Mouse (Mus musculus) testis, postnatal 10 days (tissue): ENCODE data around the gene Lsm10.

ENCODE experiments used
- DNase-seq: peaks from one replicate; pipeline ENCODE4 v3.0.0; 2021; ENCODE audit warnings: low spot score

Lsm10 gene

DNA sequence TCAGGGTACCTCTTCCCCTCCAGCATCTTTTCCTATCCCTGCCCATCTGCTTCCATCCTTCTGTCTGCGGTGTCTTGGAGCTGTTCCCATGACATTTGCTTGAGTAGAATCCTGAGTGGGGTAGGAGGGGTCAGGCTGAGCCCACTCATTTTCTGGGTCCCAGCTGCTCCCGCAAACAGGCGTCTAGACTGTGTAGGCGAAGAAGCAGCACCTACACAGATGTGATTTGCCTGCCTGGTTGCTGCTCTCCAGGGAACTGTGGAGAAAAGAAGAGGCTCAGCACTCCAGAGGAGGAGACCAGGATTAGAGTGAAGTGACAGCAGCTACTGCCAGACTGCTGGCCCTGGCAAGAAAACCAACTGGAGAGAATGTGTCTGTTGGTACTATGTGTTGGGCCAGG lies 22.2 kb downstream of the Lsm10 start:
- no peak for DNase-seq

- DNase-seq: no peak
These were observed 22.6 kb downstream of the Lsm10 start for GRCm38 (mm10) chr4:126119051-126119450.

DNA sequence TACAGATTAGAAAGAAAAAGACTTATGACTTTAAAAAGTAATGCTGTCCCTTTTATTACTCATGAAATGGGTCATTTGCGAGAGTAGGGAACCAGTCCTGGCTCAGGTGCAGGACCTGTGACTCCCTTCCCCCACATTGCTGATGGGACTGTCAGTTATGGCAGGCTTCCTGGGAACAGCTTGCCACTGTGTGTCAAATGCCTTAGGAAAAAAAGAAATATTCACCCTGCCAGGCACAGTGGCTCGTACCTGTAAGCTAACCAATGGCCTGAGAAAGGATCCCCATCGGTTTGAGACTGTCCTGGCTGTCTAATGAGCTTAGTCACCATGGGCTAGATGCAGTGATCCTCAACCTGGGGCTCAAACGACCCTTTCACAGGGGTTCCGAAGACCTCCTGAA lies 23.6 kb downstream of the Lsm10 start:
- no peak for DNase-seq

DNA sequence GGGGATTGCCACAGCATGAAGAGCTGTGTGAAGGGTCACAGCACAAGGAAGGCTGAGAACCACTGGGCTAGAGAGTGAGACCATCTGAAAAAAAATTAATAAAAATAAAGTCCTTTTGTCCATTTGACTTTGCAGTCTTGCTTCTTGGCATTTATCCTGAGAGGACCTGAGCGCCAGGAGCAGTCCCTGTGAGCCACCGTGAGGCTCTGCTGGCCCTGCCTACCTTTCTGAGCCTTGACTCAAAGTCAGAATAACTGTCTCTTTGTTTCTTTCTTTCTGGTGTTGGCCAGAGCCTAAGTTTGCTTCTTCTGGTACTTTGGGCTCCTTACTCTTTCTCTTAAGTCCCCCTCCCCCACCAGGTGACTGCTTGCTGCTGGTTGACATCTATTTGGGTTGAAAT lies 24.1 kb downstream of the Lsm10 start:
- no peak for DNase-seq

DNA sequence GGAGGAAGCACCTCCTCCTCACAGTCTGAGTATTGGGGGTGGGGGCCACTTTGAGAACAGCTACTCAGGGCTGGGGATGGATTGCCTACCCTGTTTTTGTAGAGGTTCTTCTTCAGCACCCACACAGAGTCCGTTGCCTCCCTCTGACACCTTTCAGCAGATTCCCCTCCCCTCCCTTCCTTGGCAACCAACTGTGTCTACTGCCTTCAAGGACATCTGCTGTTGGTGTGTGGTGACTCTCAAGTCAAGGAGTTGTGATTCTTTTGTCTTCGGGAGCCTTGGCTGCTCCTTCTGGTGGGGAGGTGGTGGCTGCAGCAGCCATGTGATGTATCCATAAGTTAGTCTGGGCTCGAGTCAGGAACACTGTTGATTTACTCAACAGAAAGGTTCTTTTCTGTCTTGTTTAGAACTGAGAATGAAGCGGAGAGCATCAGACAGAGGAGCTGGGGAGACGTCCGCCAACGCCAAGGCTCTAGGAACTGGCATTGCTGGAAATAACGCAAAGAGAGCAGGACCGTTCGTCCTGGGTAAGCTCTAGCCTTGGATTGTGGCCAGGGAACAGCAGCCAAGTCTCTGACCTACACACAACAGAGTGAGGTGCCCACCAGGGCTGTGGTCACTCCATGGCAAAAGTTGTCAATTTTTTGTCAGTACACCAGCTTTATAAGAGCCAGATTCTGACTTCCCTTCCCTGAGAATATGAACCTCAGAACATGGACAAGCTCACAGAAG lies 27.1 kb downstream of the Lsm10 start:
- DNase-seq: no peak

- DNase-seq: no peak
These were observed 34.1 kb downstream of the Lsm10 start for GRCm38 (mm10) chr4:126130502-126130901.

- DNase-seq: no peak
These were observed 35.1 kb downstream of the Lsm10 start for GRCm38 (mm10) chr4:126131290-126132121.

DNA sequence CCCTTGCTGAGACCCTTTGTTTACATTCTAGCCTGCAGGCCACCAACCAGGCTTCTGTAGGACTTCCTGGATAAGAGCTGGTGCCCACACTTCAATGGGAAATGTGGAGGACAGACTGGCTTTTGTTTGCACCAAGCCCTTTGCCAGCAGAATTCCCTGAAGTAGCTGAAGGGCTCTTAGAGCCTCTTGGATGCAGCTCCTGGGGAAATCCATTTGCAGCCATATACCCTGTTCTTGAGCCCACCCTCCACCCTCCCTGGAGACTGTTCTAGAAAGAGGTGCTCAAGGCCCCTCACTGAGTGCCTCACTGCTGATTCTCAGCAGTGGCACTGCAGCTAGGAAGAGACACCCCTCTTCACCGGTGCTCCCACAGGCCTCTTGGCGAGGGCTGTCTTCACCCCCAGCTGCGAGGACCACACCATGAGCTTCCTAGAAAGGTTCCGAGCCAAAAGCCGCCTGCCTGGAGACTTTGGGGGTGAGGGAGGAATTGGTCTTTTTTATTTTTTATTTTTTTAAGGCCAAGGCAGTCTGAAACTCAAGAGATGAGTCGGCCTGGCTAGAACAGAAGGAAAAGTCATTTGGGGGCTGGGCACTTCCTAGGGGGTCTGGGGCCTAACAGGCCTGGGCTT lies 36.3 kb downstream of the Lsm10 start:
- no peak for DNase-seq

DNA sequence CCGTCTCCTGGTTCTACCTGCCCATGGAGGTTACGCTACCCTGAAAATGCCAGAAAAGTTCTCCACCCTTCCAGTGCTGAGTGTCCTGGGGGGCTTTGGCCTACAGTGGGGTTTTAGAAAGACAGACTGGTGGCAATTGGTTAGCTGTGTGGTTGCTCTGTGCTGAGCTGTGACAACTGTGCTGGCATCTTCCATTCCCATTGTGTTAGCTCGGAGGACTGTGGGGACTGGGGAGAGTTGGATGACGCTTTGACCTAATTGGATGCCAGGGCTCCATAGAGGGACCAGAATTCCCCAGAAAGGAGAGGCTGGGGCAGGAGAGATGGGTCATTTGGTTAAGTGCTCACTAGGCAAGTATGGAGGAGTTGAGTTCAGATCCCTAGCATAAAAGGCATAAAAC lies 37.8 kb downstream of the Lsm10 start:
- DNase-seq: no peak

DNA sequence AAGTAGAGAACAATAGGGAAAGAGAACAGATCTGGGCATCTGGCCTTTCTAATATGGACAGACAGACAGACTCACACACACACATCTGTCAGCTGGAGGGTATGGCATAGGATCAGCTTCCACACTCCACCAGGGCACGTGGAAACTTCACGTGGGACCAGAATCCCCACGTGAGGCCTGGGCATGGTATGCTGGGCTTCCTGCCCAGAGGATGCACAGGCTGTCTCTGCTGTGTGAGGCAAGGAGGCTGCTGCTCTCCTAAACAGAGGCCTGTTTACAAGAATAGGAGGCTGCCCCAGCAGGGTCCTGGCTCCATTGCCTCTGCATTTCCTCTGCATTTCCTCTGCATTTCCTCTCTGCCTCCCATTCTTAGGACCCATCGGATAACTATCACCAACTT lies 38.2 kb downstream of the Lsm10 start:
- no peak for DNase-seq

GRCm38 (mm10) chr4:126137773-126138172 lies 41.4 kb downstream of the Lsm10 start:
- no peak for DNase-seq

GRCm38 (mm10) chr4:126141021-126141420 lies 44.6 kb downstream of the Lsm10 start:
- no peak for DNase-seq

DNA sequence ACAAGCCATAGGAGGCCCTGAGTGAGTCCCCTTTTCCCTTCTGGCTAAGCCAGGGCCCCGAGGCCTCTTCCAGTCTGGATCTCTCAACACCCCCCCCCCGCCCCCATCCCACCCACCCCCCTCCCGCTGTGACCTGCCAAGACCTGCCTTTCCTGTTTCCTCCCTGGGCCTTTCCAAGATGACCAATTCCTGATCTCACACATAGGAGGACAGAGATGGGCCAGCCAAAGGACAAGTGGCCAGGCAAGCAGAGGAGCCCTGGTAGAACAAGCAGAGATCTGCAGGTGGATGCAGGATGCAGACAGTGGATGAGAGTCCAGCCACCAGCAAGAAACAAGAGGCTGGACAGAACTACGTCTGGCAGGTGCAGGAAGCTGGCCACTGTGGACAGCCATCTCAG lies 49.0 kb downstream of the Lsm10 start:
- DNase-seq: no peak

GRCm38 (mm10) chr4:126146974-126147532 lies 50.6 kb downstream of the Lsm10 start:
- no peak for DNase-seq

- DNase-seq: peak; percentile 89
These were observed 51.2 kb downstream of the Lsm10 start, which contains the start of gene Eva1b for GRCm38 (mm10) chr4:126147533-126148160. TSS of gene Eva1b (plus strand) at chr4:126147744.
